Mouse (Mus musculus) embryonic facial prominence, embryonic 14.5 days (tissue): ENCODE measurements at regions not wholly inside any gene's neighbourhood (a gene's known extent, or its start where the extent isn't known, plus 50 kb on each side); places are given as distances from the start of the nearest gene placed in this dataset.
"Not testable (repeated sequence)": the region's sequence is repeated elsewhere in the genome, so short reads cannot be mapped to it uniquely, and the experiment has no call there.

Source experiments
- ATAC-seq: fragments of 200-750 bp; cut with Nextera tagmentation; 2 replicates; pipeline ENCODE4 v1.8.0; 2017; ENCODE audit warnings: low read depth, moderate number of reproducible peaks, moderate TSS enrichment
- DNase-seq: peaks from one replicate; pipeline ENCODE4 v3.0.0-alpha.2; 2015; ENCODE audit warnings: low spot score
- H3K27ac ChIP-seq: fragments of 300-500 bp; sonication (generic); replicated peaks from 2 replicates; pipeline ENCODE4 v1.5.1; 2014; ENCODE audit warnings: low read depth, mild to moderate bottlenecking, low read length, moderate library complexity
- H3K27me3 ChIP-seq: fragments of 300-500 bp; sonication (generic); replicated peaks from 2 replicates; pipeline ENCODE4 v1.6.1; 2014; ENCODE audit warnings: low read length; ENCODE audit not compliant: control insufficient read depth, insufficient read depth
- H3K36me3 ChIP-seq: fragments of 300-500 bp; sonication (generic); 2 replicates; pipeline ENCODE4 v1.6.1; 2014; ENCODE audit warnings: low read length, mixed read lengths; ENCODE audit not compliant: control insufficient read depth, insufficient read depth
- H3K4me1 ChIP-seq: fragments of 300-500 bp; sonication (generic); 2 replicates; pipeline ENCODE4 v1.6.1; 2014; ENCODE audit warnings: antibody characterized with exemption, low read length; ENCODE audit not compliant: control insufficient read depth, insufficient read depth
- H3K4me2 ChIP-seq: fragments of 300-500 bp; sonication (generic); 2 replicates; pipeline ENCODE4 v1.6.1; 2014; ENCODE audit warnings: low read depth, mild to moderate bottlenecking, low read length, moderate library complexity, mixed read lengths
- H3K4me3 ChIP-seq: fragments of 300-500 bp; sonication (generic); 2 replicates; pipeline ENCODE4 v1.5.1; 2014; ENCODE audit warnings: low read depth, mild to moderate bottlenecking, low read length
- H3K9ac ChIP-seq: fragments of 300-500 bp; sonication (generic); 2 replicates; pipeline ENCODE4 v1.6.1; 2014; ENCODE audit warnings: low read depth, mild to moderate bottlenecking, low read length, moderate library complexity, mixed read lengths
- H3K9me3 ChIP-seq: fragments of 300-500 bp; sonication (generic); 2 replicates; pipeline ENCODE4 v1.6.1; 2016; ENCODE audit warnings: low read length; ENCODE audit not compliant: control insufficient read depth
- WGBS: fragments of 180-500 bp; shearing (Covaris S2); extraction: QIAGEN DNeasy Blood & Tissue Kit; methylation state at CpG from one replicate; pipeline ENCODE4 v1.1.7; 2014; 5-methylcytosine and 5-hydroxymethylcytosine counted together

- DNase-seq: peak; percentile 41
- not testable (repeated sequence) for H3K36me3 ChIP-seq, H3K27me3 ChIP-seq, H3K4me3 ChIP-seq, ATAC-seq, H3K4me2 ChIP-seq, H3K27ac ChIP-seq, H3K9me3 ChIP-seq, H3K9ac ChIP-seq, H3K4me1 ChIP-seq
- 70% methylated on average over 3 of the region's 3 CpGs for WGBS
Observed at GRCm38 (mm10) chr12:44674541-44674940, 345.9 kb downstream of the Nrcam start.

GRCm38 (mm10) chr12:44675003-44675402 lies 346.3 kb downstream of the Nrcam start:
- peak; percentile 4 for DNase-seq
- H3K27me3 ChIP-seq: no peaks in the 10 kb centered on the region
- no peaks in the 10 kb centered on the region for H3K9me3 ChIP-seq
- no peak overlapping the region for H3K9ac ChIP-seq
- no peak overlapping the region for H3K27ac ChIP-seq
- H3K4me2 ChIP-seq: no peak overlapping the region
- ATAC-seq: no peak
- no peak overlapping the region for H3K4me3 ChIP-seq
- no peaks in the 10 kb centered on the region for H3K36me3 ChIP-seq
- H3K4me1 ChIP-seq: no peaks in the 10 kb centered on the region
